Mouse (Mus musculus) left cerebral cortex, adult 8-10 months (tissue): ENCODE data around the gene Klk1b1. TPM values are rescaled to one million over a fixed set of nuclear protein-coding genes. Genes with fewer than 3 reads are reported as not detected.
"Not testable (repeated sequence)": the region's sequence is repeated elsewhere in the genome, so short reads cannot be mapped to it uniquely, and the experiment has no call there.

ENCODE experiments used
- DNase-seq, 2 experiments: peaks; one replicate each; pipeline ENCODE4 v3.0.0; 2022; ENCODE audit warnings: low spot score in 2 of 2
- total RNA-seq, 4 experiments: library from RNA; stranded (reverse); gene quantifications; 2 replicates each; pipeline ENCODE4 v1.2.4; 2022

Klk1b1 gene
- not detected for total RNA-seq

GRCm38 (mm10) chr7:43966451-43966850 is at the start of gene Klk1b1:
Gene Klk1b1, plus strand, starts transcription at chr7:43966751.
- DNase-seq = no peak

- no peak for DNase-seq
Measured at GRCm38 (mm10) chr7:43918426-43918825, 48.1 kb upstream of the Klk1b1 start.

DNA sequence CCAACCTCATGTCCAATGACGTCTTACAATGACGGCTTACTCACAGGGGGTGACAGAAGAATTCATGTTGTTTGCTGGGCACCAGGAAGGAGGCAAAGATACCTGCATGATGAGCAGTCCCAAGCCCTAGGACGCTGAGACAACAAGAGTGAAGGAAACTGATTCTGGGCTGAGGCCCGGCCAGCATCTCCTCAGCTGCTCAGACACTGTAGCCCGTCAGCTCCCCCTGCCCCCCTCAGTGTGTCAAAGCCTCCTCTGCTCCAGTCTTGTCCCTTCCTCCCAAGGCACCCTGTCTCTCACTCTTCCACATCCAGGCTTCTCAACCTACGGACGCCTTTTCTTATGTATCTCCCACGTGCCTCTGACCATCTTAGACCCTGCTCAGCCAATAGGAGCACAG is 47.7 kb upstream of the Klk1b1 start:
- DNase-seq = no peak

- peak; percentile 23 to 34 for DNase-seq
Measured at GRCm38 (mm10) chr7:43919559-43920451, 46.7 kb upstream of the Klk1b1 start.

- no peak for DNase-seq
Measured at GRCm38 (mm10) chr7:43920582-43920981, 46.0 kb upstream of the Klk1b1 start.

DNA sequence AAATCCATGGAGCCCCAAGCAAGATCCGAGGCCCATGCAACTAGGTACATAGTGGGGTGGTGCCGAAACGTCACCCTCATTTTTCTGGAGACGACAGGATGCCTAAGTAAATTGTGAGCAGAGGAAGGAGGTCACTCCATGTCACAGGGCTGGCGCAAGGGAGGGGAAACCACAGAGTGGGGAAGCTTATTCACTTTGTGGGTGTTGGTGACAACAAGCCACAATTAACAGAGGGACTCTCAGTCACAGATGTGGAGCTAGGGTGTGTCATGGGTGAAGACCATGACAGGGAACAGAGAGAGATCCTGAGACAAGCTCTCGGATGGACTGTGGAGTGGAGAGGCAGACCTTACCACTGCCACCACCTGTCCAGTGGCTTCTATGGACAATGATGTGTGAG is 45.5 kb upstream of the Klk1b1 start:
- no peak for DNase-seq

GRCm38 (mm10) chr7:43921941-43922340 is 44.6 kb upstream of the Klk1b1 start:
- DNase-seq = no peak

GRCm38 (mm10) chr7:43925985-43926384 is 40.6 kb upstream of the Klk1b1 start:
- DNase-seq = no peak

GRCm38 (mm10) chr7:43928521-43928920 is 38.0 kb upstream of the Klk1b1 start:
- no peak for DNase-seq

GRCm38 (mm10) chr7:43932337-43932736 is 34.2 kb upstream of the Klk1b1 start:
- DNase-seq = no peak

- DNase-seq = no peak
Measured at GRCm38 (mm10) chr7:43933440-43933839, 33.1 kb upstream of the Klk1b1 start, which contains the start of gene Klk15. Gene Klk15, plus strand, starts transcription at chr7:43933740.

DNA sequence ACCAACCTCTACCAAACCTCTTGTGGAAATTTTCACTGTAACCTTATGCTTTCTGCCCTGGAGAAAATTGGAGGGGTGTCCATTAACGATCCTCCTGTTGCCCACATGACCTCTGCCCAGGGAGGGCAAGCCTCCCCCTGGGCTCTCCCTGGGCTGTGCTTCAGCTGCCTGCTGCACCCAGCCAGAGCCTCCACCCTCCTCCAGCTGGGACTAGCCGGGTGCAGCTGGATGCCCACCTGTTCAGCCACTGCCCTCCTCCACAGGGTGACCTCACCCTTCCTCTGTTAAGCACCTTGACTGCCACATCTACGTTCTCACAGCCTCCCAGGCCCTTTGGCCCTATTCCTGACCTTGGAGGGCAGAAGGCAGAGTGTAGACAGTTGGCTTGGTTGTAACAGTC is 31.8 kb upstream of the Klk1b1 start:
- no peak for DNase-seq

DNA sequence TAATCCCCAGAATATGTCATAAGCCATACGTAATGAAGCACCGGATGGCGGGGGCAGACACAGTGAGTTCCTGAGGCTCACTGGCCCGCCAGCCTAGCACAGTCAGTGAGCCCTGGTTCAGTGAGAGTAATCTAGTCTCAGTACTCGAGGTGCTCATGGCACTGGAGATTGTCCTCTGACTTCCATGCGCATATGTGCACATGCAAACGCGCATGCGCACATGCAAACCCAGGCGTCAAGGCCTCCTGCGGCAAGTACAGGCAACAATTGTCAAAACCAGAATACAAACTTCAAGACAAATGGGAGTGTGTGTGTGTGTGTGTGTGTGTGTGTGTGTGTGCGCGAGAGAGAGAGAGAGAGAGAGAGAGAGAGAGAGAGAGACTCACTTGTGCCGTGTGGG is 30.0 kb upstream of the Klk1b1 start:
- no peak for DNase-seq

DNA sequence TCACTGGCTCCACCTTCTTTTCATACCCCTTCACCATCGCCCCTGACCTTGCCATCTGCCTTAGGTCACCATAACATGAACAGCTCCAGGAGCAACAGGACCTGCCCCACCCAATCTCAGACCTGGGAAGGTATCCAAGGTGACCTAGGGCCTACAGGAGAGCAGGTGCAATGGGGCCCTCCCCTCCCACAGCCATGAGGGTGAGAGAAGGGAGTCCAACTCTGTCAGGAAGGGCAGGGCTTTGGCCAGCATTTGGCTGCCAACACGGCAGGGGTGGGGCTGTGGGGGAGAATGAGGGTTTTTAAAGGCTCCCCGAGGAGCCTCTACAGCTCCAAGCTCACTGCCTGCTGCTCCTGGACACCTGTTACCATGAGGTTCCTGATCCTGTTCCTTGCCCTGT is 24.3 kb upstream of the Klk1b1 start:
- not testable (repeated sequence) for DNase-seq

GRCm38 (mm10) chr7:43944727-43945264 is 21.8 kb upstream of the Klk1b1 start:
- no peak for DNase-seq

DNA sequence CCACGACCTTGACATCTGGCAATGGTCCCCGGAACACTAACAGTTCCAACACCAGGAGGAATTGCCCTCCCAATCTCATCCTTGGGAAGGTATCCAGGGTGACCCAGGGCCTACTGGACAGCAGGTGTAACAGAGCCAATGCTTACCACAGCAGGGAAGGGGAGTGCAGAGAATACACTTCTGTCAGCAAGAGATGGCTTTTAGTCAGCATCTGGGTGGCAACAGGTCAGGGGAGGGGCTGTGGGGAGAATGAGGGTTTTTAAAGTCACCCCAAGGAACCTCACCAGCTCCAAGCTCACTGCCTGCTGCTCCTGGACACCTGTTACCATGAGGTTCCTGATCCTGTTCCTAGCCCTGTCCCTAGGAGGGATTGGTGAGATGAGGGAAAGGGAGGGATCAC is 16.2 kb upstream of the Klk1b1 start, which contains the start of gene Klk1b8:
TSS of gene Klk1b8 (plus strand) at position 301 of the 400 bp plus-strand sequence.
- DNase-seq = no peak

- DNase-seq = peak in 1 of 2 experiments; percentile 18
Measured at GRCm38 (mm10) chr7:43952703-43953102, 13.8 kb upstream of the Klk1b1 start.

DNA sequence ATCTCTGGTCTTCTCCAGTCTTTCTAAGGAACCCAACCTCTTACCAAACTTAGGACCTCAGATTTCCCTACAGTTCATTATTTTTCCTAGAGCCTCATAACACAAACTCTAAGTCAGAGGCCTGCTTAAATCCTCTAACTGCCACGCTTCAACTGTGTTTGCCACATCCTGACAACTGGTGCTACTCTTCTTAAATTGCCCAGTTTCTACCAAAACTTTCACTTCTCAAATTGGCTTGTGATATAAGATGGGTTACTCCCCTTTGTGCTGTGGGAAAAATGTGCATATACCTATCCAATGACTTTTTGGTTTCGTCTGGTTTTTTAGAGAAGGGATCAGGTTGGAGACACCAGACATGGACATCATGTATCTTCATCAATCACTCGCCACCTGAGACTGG is 507 bp downstream of the Klk1b1 start:
- DNase-seq = no peak

DNA sequence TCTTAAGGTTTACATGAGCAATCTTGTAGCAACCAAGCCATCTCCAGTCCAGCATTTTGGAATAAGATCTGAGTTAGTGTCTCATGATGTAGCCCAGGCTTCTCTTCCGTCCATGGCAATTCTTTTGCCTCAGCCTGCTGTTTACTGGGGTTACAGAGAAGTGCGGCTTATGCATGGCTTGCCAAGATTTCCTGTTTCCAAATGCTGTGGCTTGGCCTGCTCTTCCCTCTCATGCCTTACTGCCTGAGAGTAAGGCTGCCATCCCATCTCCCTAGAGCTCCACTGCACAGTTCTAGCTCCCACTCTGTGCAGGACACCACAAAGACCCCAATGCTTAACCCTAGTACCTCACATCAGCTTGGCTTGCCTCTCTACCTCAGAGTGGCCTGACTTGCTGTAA is 1.1 kb downstream of the Klk1b1 start:
- no peak for DNase-seq

- DNase-seq = not testable (repeated sequence)
Measured at GRCm38 (mm10) chr7:43975761-43976160, 9.2 kb downstream of the Klk1b1 start, which contains the start of gene Klk1b9. Gene Klk1b9, plus strand, starts transcription at chr7:43976061.

GRCm38 (mm10) chr7:43985657-43986056 is 19.1 kb downstream of the Klk1b1 start:
- no peak for DNase-seq

- DNase-seq = not testable (repeated sequence)
Measured at GRCm38 (mm10) chr7:43994821-43995220, 28.3 kb downstream of the Klk1b1 start.

DNA sequence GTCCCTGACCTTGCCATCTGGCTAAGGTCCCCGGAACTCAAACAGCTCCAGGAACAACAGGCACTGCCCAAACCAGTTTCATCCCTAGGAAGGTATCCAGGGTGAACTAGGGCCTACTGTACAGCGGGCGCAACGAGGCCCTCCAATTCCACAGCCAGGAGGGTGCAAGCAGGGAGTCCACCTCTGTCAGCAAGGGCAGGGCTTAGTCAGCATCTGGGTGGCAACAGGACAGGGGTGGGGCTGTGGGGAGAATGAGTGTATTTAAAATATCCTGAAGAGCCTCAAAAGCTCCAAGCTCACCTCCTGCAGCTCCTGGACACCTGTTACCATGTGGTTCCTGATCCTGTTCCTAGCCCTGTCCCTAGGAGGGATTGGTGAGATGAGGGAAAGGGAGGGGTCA is 29.0 kb downstream of the Klk1b1 start, which contains the start of gene Klk1b11:
TSS of gene Klk1b11 (plus strand) at position 301 of the 400 bp plus-strand sequence.
- not testable (repeated sequence) for DNase-seq
